Mouse (Mus musculus) B cell, adult 67 days (primary cell): ENCODE results near the gene Gm12569. TPM values are rescaled to one million over a fixed set of nuclear protein-coding genes. Genes with fewer than 3 reads are reported as not detected.

Source experiments
- total RNA-seq, 2 experiments: library from RNA; stranded (reverse); gene quantifications; 4 replicates each; pipeline ENCODE4 v1.2.4; 2023

Gm12569 gene
- not detected for total RNA-seq

DNA sequence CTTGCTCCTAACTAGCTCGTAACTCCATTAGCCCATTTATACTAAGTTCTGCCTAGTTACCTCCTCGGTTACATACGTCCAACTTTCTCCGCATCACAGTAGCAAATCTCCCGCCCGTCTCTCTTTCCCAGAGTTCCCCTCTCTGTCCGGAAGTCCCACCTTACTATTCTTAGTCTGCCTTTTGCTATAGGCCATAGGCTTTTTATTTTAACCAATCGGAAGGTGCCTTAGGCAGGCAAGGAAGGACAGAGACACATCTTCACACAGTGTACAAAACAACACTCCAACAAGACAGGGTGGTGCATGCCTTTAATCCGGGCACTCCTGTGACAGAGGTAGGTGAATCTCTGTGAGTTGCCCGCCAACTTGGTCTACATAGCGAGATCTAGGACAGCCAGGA, at the start of gene Gm12569:
Gene Gm12569, plus strand, starts transcription at position 166 of the 400 bp plus-strand sequence.

DNA sequence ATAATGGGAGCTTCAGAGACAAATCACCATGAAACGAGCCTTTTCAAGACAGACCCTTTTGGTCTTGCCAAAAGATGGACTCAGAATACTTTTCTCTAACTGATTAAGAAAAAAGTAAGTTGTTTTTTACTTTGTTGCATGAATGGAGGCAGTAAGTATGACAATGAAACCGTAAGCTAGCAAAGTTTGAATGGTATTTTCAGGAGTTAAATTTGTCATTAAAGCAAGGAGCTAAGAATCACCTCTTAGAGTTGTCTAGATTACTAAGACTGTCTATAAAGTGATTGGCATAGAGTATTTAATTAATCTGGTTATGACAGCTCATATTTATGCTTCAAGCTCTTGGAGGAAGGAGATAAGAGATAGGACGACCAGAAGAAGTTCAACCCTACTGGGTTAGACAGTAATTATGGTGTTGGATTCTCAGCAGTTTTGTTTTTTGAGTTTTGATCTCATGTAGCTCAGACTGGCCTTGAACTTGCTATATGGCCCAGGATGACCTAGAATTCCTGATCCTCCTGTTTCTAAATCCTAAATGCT, 41.5 kb downstream of the Gm12569 start, which contains the start of gene Clk4:
Gene Clk4, plus strand, starts transcription at position 51 of the 540 bp plus-strand sequence.

DNA sequence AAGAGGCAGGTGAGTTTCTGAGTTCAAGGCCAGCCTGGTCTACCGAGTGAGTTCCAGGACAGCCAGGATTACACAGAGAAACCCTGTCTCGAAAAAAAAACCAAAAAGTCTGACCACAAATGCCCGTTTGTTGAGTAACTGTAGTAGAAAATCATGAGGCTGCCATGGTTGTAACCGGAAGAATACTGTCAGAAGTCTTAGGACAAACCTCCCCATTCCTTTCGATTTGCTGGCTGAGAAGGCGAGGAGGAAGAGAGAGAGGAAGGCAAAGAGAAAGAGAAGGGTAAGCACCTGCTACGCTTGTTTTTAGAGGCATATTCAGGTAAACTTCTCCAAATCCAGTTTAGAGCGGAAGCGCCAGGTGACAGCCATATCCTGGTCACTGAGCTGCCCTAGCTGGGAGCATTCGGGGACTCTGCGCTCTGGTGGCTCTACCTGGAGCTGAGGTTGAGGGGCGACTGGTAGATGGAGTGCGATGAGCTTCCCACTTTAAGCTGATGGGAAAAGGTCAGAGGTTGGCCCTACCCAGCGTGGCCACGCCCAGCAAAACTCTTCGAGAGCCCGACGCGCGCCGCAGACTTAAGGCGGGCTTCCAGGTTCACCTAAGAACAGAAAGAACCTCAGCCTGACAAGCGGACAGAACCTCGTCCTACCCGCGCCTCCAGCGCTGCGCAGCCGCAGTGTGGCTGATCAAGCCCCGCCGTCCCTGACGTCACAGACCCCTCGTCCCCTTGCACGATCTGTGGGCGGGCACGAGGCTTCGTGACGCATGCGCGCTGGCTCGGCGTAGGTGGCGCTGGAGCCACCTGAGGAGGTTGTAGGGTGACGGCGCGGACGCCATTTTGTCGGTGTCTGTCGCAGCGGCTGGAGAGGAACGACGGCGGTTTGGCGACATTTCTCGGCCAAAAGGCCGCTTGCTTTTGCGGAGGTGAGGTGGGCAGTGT, 42.3 kb downstream of the Gm12569 start, which contains the start of gene BC049762:
Gene BC049762, minus strand, starts transcription at position 705 of the 944 bp plus-strand sequence.

Other genes starting within 250 kb of the Gm12569 start
- gene Olfr1377, start 238.5 kb upstream of the Gm12569 start, total RNA-seq = not detected
- not detected for gene Olfr51, start 216.9 kb upstream of the Gm12569 start, total RNA-seq
- gene Olfr54, start 206.2 kb upstream of the Gm12569 start, total RNA-seq = not detected
- not detected for gene Olfr1375, start 172.4 kb upstream of the Gm12569 start, total RNA-seq
- gene Zfp354a, start 161.2 kb upstream of the Gm12569 start, total RNA-seq = not detected
- 100 to 1,000 TPM; 264 to 312 TPM for gene Clk4, start 41.3 kb downstream of the Gm12569 start, total RNA-seq
- gene BC049762, start 42.6 kb downstream of the Gm12569 start, total RNA-seq = not detected
- 1 to 10 TPM; 1.5 to 1.9 TPM for gene Col23a1, start 69.4 kb downstream of the Gm12569 start, total RNA-seq